Mouse (Mus musculus) bone marrow macrophage, adult 2 months (primary cell): ENCODE measurements around the gene Slc25a5.

ENCODE experiments used
- CTCF ChIP-seq: IDR thresholded peaks from 2 replicates; pipeline ENCODE4 v1.5.1; 2012; ENCODE audit warnings: low read depth, mild to moderate bottlenecking, low read length, moderate library complexity
- POLR2A ChIP-seq: IDR thresholded peaks from 2 replicates; pipeline ENCODE4 v1.6.1; 2012; ENCODE audit warnings: mild to moderate bottlenecking, low read depth, low read length, borderline replicate concordance

DNA sequence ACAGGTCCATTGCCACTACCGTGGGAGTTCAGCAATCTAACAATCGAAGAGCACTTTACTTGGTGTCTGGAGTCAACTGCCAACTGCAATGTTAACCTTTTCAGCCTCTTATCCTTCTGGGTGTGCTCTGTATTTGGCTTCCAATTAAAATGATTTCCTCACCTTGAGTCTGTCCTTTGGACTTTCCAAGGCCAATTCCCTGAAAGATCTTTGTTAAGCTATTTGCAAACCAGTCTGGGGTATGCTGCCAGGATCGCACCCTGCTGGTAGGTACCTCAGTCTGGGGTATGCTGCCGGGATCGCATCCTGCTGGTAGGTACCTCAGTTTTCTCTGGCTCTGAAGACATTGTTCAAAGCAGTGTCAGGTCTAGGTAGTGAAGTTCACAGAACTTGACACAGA lies 880 bp upstream of the Slc25a5 start:
- no peak for TF ChIP-seq POLR2A
- no peak for TF ChIP-seq CTCF
